25 mouse cellular contexts compared by ENCODE assay signal in genomic region chrX:150981621-150982020, GRCm38 (mm10). TPM values are rescaled to one million over a fixed set of nuclear protein-coding genes. Genes with fewer than 3 reads are reported as not detected.
A peak's percentile ranks its signal among the peaks of the same experiment; 100 is the strongest.
DNase-seq lines count a peak whose midpoint lies in the region; ATAC-seq and TF ChIP-seq lines count a peak whose summit lies in the region.
"Had no signal": no experiment of that assay in that cellular context is flagged by ENCODE, and none has a peak within 500 bp of the region (broad histone marks: within the 10 kb centered on the region; RNA-seq: fewer than 3 reads in every experiment).

No protein-coding gene starts in this region.

- WGBS in heart, embryonic 10.5 days = 59% methylated on average over 1 of the region's 1 CpGs
- 48% methylated on average over 1 of the region's 1 CpGs for WGBS in lung, postnatal 0 days

- no peak for ATAC-seq in lung, postnatal 0 days
- ATAC-seq: forebrain, embryonic 13.5 days; intestine, embryonic 15.5 days had no signal

- no peak for TF ChIP-seq EP300 in lung, postnatal 0 days (IDR thresholded peaks at IDR 0.05)

- H3K4me2 ChIP-seq in lung, postnatal 0 days (replicated peaks; ENCODE audit: low read depth, low read length) = no peak overlapping the region
- H3K4me2 ChIP-seq: forebrain, embryonic 13.5 days; hindbrain, embryonic 15.5 days; intestine, embryonic 15.5 days; lung, embryonic 15.5 days had no signal

- no peaks in the 10 kb centered on the region for H3K9me3 ChIP-seq in heart, embryonic 10.5 days
- H3K9me3 ChIP-seq in lung, postnatal 0 days (ENCODE audit: low read length) = no peaks in the 10 kb centered on the region
- H3K9me3 ChIP-seq: forebrain, embryonic 13.5 days; hindbrain, embryonic 15.5 days; intestine, embryonic 15.5 days; lung, embryonic 15.5 days; megakaryocyte, embryonic 14.5 days had no signal

- no peaks in the 10 kb centered on the region for H3K4me1 ChIP-seq in heart, embryonic 10.5 days
- H3K4me1 ChIP-seq in lung, postnatal 0 days (ENCODE audit: insufficient read depth, low read depth, low read length) = no peaks in the 10 kb centered on the region
- H3K4me1 ChIP-seq: forebrain, embryonic 13.5 days; hindbrain, embryonic 15.5 days; intestine, embryonic 15.5 days; lung, embryonic 15.5 days had no signal

- no peak overlapping the region for H3K27ac ChIP-seq in heart, embryonic 10.5 days
- no peak overlapping the region for H3K27ac ChIP-seq in lung, postnatal 0 days (ENCODE audit: low read length)
- H3K27ac ChIP-seq in layer of hippocampus, adult 2 months = no peak overlapping the region
- H3K27ac ChIP-seq: forebrain, embryonic 13.5 days; hindbrain, embryonic 15.5 days; intestine, embryonic 15.5 days; left cerebral cortex, adult 2 months; liver, embryonic 14.5 days; lung, embryonic 15.5 days had no signal

- no peak overlapping the region for H3K9ac ChIP-seq in lung, postnatal 0 days (replicated peaks; ENCODE audit: low read depth)
- H3K9ac ChIP-seq: forebrain, embryonic 13.5 days; hindbrain, embryonic 15.5 days; intestine, embryonic 15.5 days; liver, embryonic 14.5 days; lung, embryonic 15.5 days had no signal

- peak; percentile 11 for DNase-seq in heart, adult 8-10 months (ENCODE audit: low spot score)
- DNase-seq in heart, embryonic 10.5 days (ENCODE audit: low spot score) = no peak
- peak; percentile 38 for DNase-seq in lung, postnatal 0 days (ENCODE audit: low spot score)
- DNase-seq in lung, postnatal 4 days = no peak
- DNase-seq in CD4-positive, CD25-positive, alpha-beta regulatory T cell, adult 2 months (ENCODE audit: low read depth, low spot score) = peak; percentile 2
- DNase-seq in induced T-regulatory cell, adult 2 months (ENCODE audit: low read depth) = peak; percentile 34
- no peak for DNase-seq in layer of hippocampus, adult 2 months (ENCODE audit: low spot score in 2 of 2)
- DNase-seq in thymus, adult 18-20 months = no peak
- DNase-seq: adrenal gland, postnatal 25 days; B cell, adult 2 months; cerebellum, adult 9-10 months; gastrocnemius, postnatal 10 days; heart, postnatal 4 days; kidney, postnatal 4 days; midbrain, embryonic 14.5 days; right cerebral cortex, postnatal 14 days; spleen, adult 18-20 months; thymus, postnatal 25 days had no signal

- no peak for TF ChIP-seq CTCF in lung, postnatal 0 days (IDR thresholded peaks at IDR 0.05)
- no peak for TF ChIP-seq CTCF in layer of hippocampus, adult 2 months (conservative IDR thresholded peaks at IDR 0.05)

- H3K4me3 ChIP-seq in heart, embryonic 10.5 days = no peak overlapping the region
- no peak overlapping the region for H3K4me3 ChIP-seq in lung, postnatal 0 days (ENCODE audit: low read depth, low read length)
- no peak overlapping the region for H3K4me3 ChIP-seq in layer of hippocampus, adult 2 months
- H3K4me3 ChIP-seq: forebrain, embryonic 13.5 days; hindbrain, embryonic 15.5 days; intestine, embryonic 15.5 days; left cerebral cortex, adult 2 months; lung, embryonic 15.5 days; megakaryocyte, embryonic 14.5 days had no signal

- H3K36me3 ChIP-seq in heart, embryonic 10.5 days = peaks cover 20% of the 10 kb centered on the region
- no peaks in the 10 kb centered on the region for H3K36me3 ChIP-seq in lung, postnatal 0 days (ENCODE audit: insufficient read depth, low read length)
- H3K36me3 ChIP-seq: intestine, embryonic 15.5 days had no signal

- H3K27me3 ChIP-seq in heart, embryonic 10.5 days (ENCODE audit: insufficient read depth, poor library complexity, severe bottlenecking) = no peaks in the 10 kb centered on the region
- H3K27me3 ChIP-seq in lung, postnatal 0 days (replicated peaks; ENCODE audit: insufficient read depth, low read length) = no peaks in the 10 kb centered on the region
- H3K27me3 ChIP-seq: forebrain, embryonic 13.5 days; hindbrain, embryonic 15.5 days; intestine, embryonic 15.5 days; lung, embryonic 15.5 days had no signal

RNA-seq across cellular contexts. Expression of gene Gnl3l, which starts 35.5 kb away (rescaled TPM):
- 10 to 100 TPM; 34.4 to 41.6 (median 40.6) TPM for total RNA-seq in heart, adult 8-10 months (2022)
- 29.4 and 32.9 TPM in 2 replicates for polyA plus RNA-seq in heart, embryonic 10.5 days (2016; fragmentation: Nextera tagmentation; extraction: Ambion mirVana)
- 11.9 and 13.0 TPM in 2 replicates for polyA plus RNA-seq in lung, postnatal 0 days (2015; fragmentation: Nextera tagmentation; extraction: Ambion mirVana)
- 100 to 1,000 TPM; 182 to 208 TPM for total RNA-seq in layer of hippocampus, adult 2 months (2021)

Comparison
In these comparisons a context has a peak if more than half of its experiments do, and no peak if none do; other contexts are left out.
1. DNase-seq: peak in heart, adult 8-10 months (single experiment), lung, postnatal 0 days (single experiment), CD4-positive, CD25-positive, alpha-beta regulatory T cell, adult 2 months (single experiment) and induced T-regulatory cell, adult 2 months (single experiment); none in heart, embryonic 10.5 days (single experiment), lung, postnatal 4 days (0 of 2), layer of hippocampus, adult 2 months (0 of 2) and thymus, adult 18-20 months (0 of 2).
2. RNA of gene Gnl3l, which starts 35.5 kb away (total RNA-seq): 182 to 208 TPM in layer of hippocampus, adult 2 months; 34.4 to 41.6 TPM in heart, adult 8-10 months; every median in the first group is over 4 times any median in the second.